In genomic region chr9:48559482-48560139, GRCm38 (mm10) we compare ENCODE assay signal across 8 mouse cellular contexts. TPM values are rescaled to one million over a fixed set of nuclear protein-coding genes. Genes with fewer than 3 reads are reported as not detected.
DNase-seq lines count a peak whose midpoint lies in the region; ATAC-seq and TF ChIP-seq lines count a peak whose summit lies in the region.

No protein-coding gene starts in this region.

- peak; percentile 42 for DNase-seq in kidney, adult 2 months
- DNase-seq in G1E (ENCODE audit: low spot score): peak; percentile 15
- peak; percentile 71 for DNase-seq in brain, adult 2 months (ENCODE audit: low read depth, low spot score)
- peak; percentile 29 for DNase-seq in gastrocnemius, postnatal 10 days
- DNase-seq in left cerebral cortex, postnatal 10 days (ENCODE audit: extremely low spot score in 1 of 2, low spot score in 2 of 2): peak; percentile 41 to 42
- peak; percentile 58 for DNase-seq in thymus, postnatal 25 days

- H3K9ac ChIP-seq in kidney, embryonic 14.5 days (ENCODE audit: low read depth, low read length): no peak overlapping the region

- WGBS in kidney, adult 2 months: 27% methylated on average over 4 of the region's 4 CpGs
- 31% methylated on average over 4 of the region's 4 CpGs for WGBS in kidney, embryonic 14.5 days

- peak; percentile 80 for TF ChIP-seq CTCF in kidney, adult 2 months (conservative IDR thresholded peaks at IDR 0.05; ENCODE audit: insufficient read depth, insufficient read length, low read depth, low read length)
- TF ChIP-seq CTCF in G1E (IDR thresholded peaks at IDR 0.05; ENCODE audit: low read depth, low read length): 0 out of 2 replicates have a peak, but pooled peaks have one; percentile 29

- H3K4me2 ChIP-seq in kidney, embryonic 14.5 days (replicated peaks; ENCODE audit: low read depth, low read length): no peak overlapping the region

- no peaks in the 10 kb centered on the region for H3K9me3 ChIP-seq in kidney, embryonic 14.5 days (ENCODE audit: control insufficient read depth, low read length)
- H3K9me3 ChIP-seq in G1E (replicated peaks): no peaks in the 10 kb centered on the region

- intact Hi-C loops in left cerebral cortex, postnatal 10 days (cut with DNase I): loop anchor here (5.0 kb wide), 2 partner anchors 92 to 292 kb away; no protein-coding TSS in a partner anchor

- ATAC-seq in kidney, embryonic 14.5 days (ENCODE audit: low FRiP score, low TSS enrichment): no peak
- no peak for ATAC-seq in G1E (ENCODE audit: extremely low read depth, insufficient number of reproducible peaks, low FRiP score, poor library complexity, severe bottlenecking)
- ATAC-seq in neutrophil, adult 5-6 weeks (ENCODE audit: extremely low read depth, insufficient number of reproducible peaks, low FRiP score, poor library complexity, severe bottlenecking): peak; percentile 53; the same call in 1 of the 2 replicates

- H3K27ac ChIP-seq in kidney, adult 2 months (ENCODE audit: insufficient read depth, low read depth, low read length): no peak overlapping the region
- H3K27ac ChIP-seq in kidney, embryonic 14.5 days (ENCODE audit: low read depth, low read length): no peak overlapping the region

- no peaks in the 10 kb centered on the region for H3K36me3 ChIP-seq in kidney, adult 2 months (ENCODE audit: control insufficient read depth, insufficient read depth, low read length)
- H3K36me3 ChIP-seq in kidney, embryonic 14.5 days (ENCODE audit: control insufficient read depth, insufficient read depth, low read length): no peaks in the 10 kb centered on the region
- no peaks in the 10 kb centered on the region for H3K36me3 ChIP-seq in G1E (replicated peaks)

- no peaks in the 10 kb centered on the region for H3K4me1 ChIP-seq in kidney, adult 2 months (ENCODE audit: control insufficient read depth, insufficient read depth, low read length)
- no peaks in the 10 kb centered on the region for H3K4me1 ChIP-seq in kidney, embryonic 14.5 days (ENCODE audit: control insufficient read depth, insufficient read depth, low read length)
- peaks cover 5% of the 10 kb centered on the region for H3K4me1 ChIP-seq in G1E (ENCODE audit: insufficient read depth, low read depth, low read length)

- no peak overlapping the region for H3K4me3 ChIP-seq in kidney, adult 2 months (ENCODE audit: insufficient read depth, low read depth, low read length)
- H3K4me3 ChIP-seq in kidney, embryonic 14.5 days (ENCODE audit: low read length): no peak overlapping the region
- H3K4me3 ChIP-seq in G1E (ENCODE audit: low read depth, low read length): no peak overlapping the region

- H3K27me3 ChIP-seq in kidney, adult 2 months (replicated peaks; ENCODE audit: control insufficient read depth, insufficient read depth, low read length): no peaks in the 10 kb centered on the region
- H3K27me3 ChIP-seq in kidney, embryonic 14.5 days (ENCODE audit: control insufficient read depth, insufficient read depth, low read length): no peaks in the 10 kb centered on the region
- peaks cover 5% of the 10 kb centered on the region; the same call in 1 of the 2 replicates for H3K27me3 ChIP-seq in G1E (ENCODE audit: insufficient read depth, low read length)

- TF ChIP-seq POLR2A in kidney, adult 2 months (IDR thresholded peaks at IDR 0.05; ENCODE audit: low read depth, low read length): no peak

RNA-seq across cellular contexts. Expression of gene Nnmt, which starts 45.3 kb away (rescaled TPM):
- 2.0 and 3.1 TPM in 2 replicates for polyA plus RNA-seq in kidney, adult 2 months (2012; rRNA removed)
- polyA plus RNA-seq in kidney, embryonic 14.5 days (2014; fragmentation: Nextera tagmentation; extraction: Ambion mirVana): 0.55 and 1.7 TPM in 2 replicates
- total RNA-seq in G1E (2014; fragmentation: Nextera tagmentation) (not detected in 2 replicates), G1E (2017) (0.66 TPM in 1 of 2 replicates, not detected in the other)
- polyA plus RNA-seq in G1E (2012): not detected in 2 replicates
- 10 to 100 TPM; 12.8 to 13.3 TPM for total RNA-seq in gastrocnemius, postnatal 10 days (2021)
- total RNA-seq in left cerebral cortex, postnatal 10 days (2021): 1 to 10 TPM; 8.0 to 9.7 TPM
- total RNA-seq in neutrophil, adult 5-6 weeks (2017): not detected in 2 replicates

Comparison
In these comparisons a context has a peak if more than half of its experiments do, and no peak if none do; other contexts are left out.
1. DNase-seq: peak in every context shown above with its lines; median percentile 71 in brain, adult 2 months; 58 in thymus, postnatal 25 days; 42 in kidney, adult 2 months; 42 in left cerebral cortex, postnatal 10 days; 29 in gastrocnemius, postnatal 10 days; 15 in G1E.